Mouse (Mus musculus) MEL (cell line): ENCODE results near the gene Slc6a16. TPM values are rescaled to one million over a fixed set of nuclear protein-coding genes. Genes with fewer than 3 reads are reported as not detected.

Source experiments
- DNase-seq: peaks from one replicate; pipeline ENCODE4 v3.0.0; 2011; ENCODE audit warnings: low read depth, low spot score
- H3K27ac ChIP-seq: 2 replicates; pipeline ENCODE4 v1.5.1; 2012; ENCODE audit warnings: low read depth, mild to moderate bottlenecking, control low read depth, low read length, moderate library complexity; ENCODE audit not compliant: control insufficient read depth
- H3K27me3 ChIP-seq, 2 experiments: fragments of 150-350 bp in 1 of 2; sonication (generic) in 1 of 2; 2 replicates each; pipeline ENCODE4 v1.6.1; 2012; ENCODE audit warnings: low read length in 2 of 2, mild to moderate bottlenecking in 2 of 2, improper control_type of control experiment in 1 of 2, moderate library complexity in 1 of 2; ENCODE audit not compliant: insufficient read depth in 2 of 2, control insufficient read depth in 1 of 2
- H3K36me3 ChIP-seq, 2 experiments: 2 replicates each; pipeline ENCODE4 v1.6.1; 2012 to 2014; ENCODE audit warnings: low read length in 2 of 2, improper control_type of control experiment in 1 of 2, inconsistent platforms in 1 of 2, mild to moderate bottlenecking in 1 of 2; ENCODE audit not compliant: insufficient read depth in 2 of 2, control insufficient read depth in 1 of 2
- H3K4me1 ChIP-seq, 2 experiments: fragments of 150-350 bp in 1 of 2; sonication (generic) in 1 of 2; 2 replicates each; pipeline ENCODE4 v1.6.1; 2012; ENCODE audit warnings: low read length in 2 of 2, improper control_type of control experiment in 1 of 2, mild to moderate bottlenecking in 1 of 2; ENCODE audit not compliant: insufficient read depth in 2 of 2, control insufficient read depth in 1 of 2
- H3K4me3 ChIP-seq, 2 experiments: fragments of 150-350 bp in 1 of 2; sonication (generic) in 1 of 2; 2 replicates each; pipeline ENCODE4 v1.5.1; 2012; ENCODE audit warnings: low read depth in 2 of 2, low read length in 2 of 2, mild to moderate bottlenecking in 2 of 2, moderate library complexity in 2 of 2, control low read depth in 1 of 2, improper control_type of control experiment in 1 of 2; ENCODE audit not compliant: control insufficient read depth in 1 of 2, insufficient read depth in 1 of 2
- H3K79me2 ChIP-seq: 2 replicates; pipeline ENCODE4 v1.6.1; 2012; ENCODE audit warnings: mild to moderate bottlenecking, low read length, moderate library complexity; ENCODE audit not compliant: control insufficient read depth, poor library complexity, insufficient read depth
- H3K9ac ChIP-seq: 2 replicates; pipeline ENCODE4 v1.6.1; 2012; ENCODE audit warnings: low read depth, mild to moderate bottlenecking, control low read depth, low read length, moderate library complexity; ENCODE audit not compliant: control insufficient read depth, poor library complexity, severe bottlenecking
- H3K9me3 ChIP-seq: fragments of 150-350 bp; sonication (generic); replicated peaks from 2 replicates; pipeline ENCODE4 v1.6.1; 2012; ENCODE audit warnings: mild to moderate bottlenecking, low read length, improper control_type of control experiment, moderate library complexity; ENCODE audit not compliant: insufficient read depth
- CHD2 ChIP-seq: IDR thresholded peaks from 2 replicates; pipeline ENCODE4 v1.6.1; 2011; ENCODE audit warnings: low read length, improper control_type of control experiment
- CTCF ChIP-seq, 3 experiments: IDR thresholded peaks in 2 of 3; conservative IDR thresholded peaks in 1 of 3; 2 replicates each; pipeline ENCODE4 v1.5.1; 2011 to 2012; ENCODE audit warnings: low read length in 3 of 3, low read depth in 2 of 3, mild to moderate bottlenecking in 2 of 3, improper control_type of control experiment in 1 of 3, inconsistent platforms in 1 of 3, mixed read lengths in 1 of 3, moderate library complexity in 1 of 3; ENCODE audit not compliant: control insufficient read depth in 1 of 3, insufficient read depth in 1 of 3, poor library complexity in 1 of 3, severe bottlenecking in 1 of 3
- E2F4 ChIP-seq: IDR thresholded peaks from 2 replicates; pipeline ENCODE4 v1.6.1; 2011; ENCODE audit warnings: low read depth, low read length, improper control_type of control experiment, borderline replicate concordance
- EP300 ChIP-seq, 2 experiments: IDR thresholded peaks; 2 replicates each; pipeline ENCODE4 v1.6.1; 2011; ENCODE audit warnings: improper control_type of control experiment in 2 of 2, low read length in 2 of 2, low read depth in 1 of 2, mild to moderate bottlenecking in 1 of 2
- ETS1 ChIP-seq: IDR thresholded peaks from 2 replicates; pipeline ENCODE4 v1.6.1; 2012; ENCODE audit warnings: low read depth, mild to moderate bottlenecking, inconsistent platforms, low read length, improper control_type of control experiment, moderate library complexity
- HCFC1 ChIP-seq: IDR thresholded peaks from 2 replicates; pipeline ENCODE4 v1.6.1; 2012; ENCODE audit warnings: low read depth, mild to moderate bottlenecking, inconsistent platforms, low read length, improper control_type of control experiment, moderate library complexity
- JUND ChIP-seq: IDR thresholded peaks from 2 replicates; pipeline ENCODE4 v1.6.1; 2011; ENCODE audit warnings: low read depth, mild to moderate bottlenecking, improper control_type of control experiment, low read length
- KAT2A ChIP-seq: conservative IDR thresholded peaks from 2 replicates; pipeline ENCODE4 v1.6.1; 2012; ENCODE audit warnings: low read depth, low read length, improper control_type of control experiment, inconsistent platforms
- MAX ChIP-seq: IDR thresholded peaks from 2 replicates; pipeline ENCODE4 v1.6.1; 2011; ENCODE audit warnings: low read length, improper control_type of control experiment
- NELFE ChIP-seq: IDR thresholded peaks from 2 replicates; pipeline ENCODE4 v1.6.1; 2011; ENCODE audit warnings: low read depth, low read length, improper control_type of control experiment
- NRF1 ChIP-seq: IDR thresholded peaks from 2 replicates; pipeline ENCODE4 v1.6.1; 2014; ENCODE audit warnings: low read depth, mild to moderate bottlenecking, inconsistent platforms, low read length, improper control_type of control experiment, moderate library complexity; ENCODE audit not compliant: poor library complexity, insufficient read depth, severe bottlenecking
- POLR2A ChIP-seq, 2 experiments: IDR thresholded peaks; 2 replicates each; pipeline ENCODE4 v1.6.1; 2011 to 2012; ENCODE audit warnings: low read length in 2 of 2, mild to moderate bottlenecking in 2 of 2, control low read depth in 1 of 2, improper control_type of control experiment in 1 of 2, low read depth in 1 of 2, moderate library complexity in 1 of 2; ENCODE audit not compliant: control insufficient read depth in 1 of 2, insufficient read depth in 1 of 2, poor library complexity in 1 of 2
- POLR2AphosphoS2 ChIP-seq: IDR thresholded peaks from 2 replicates; pipeline ENCODE4 v1.6.1; 2011; ENCODE audit warnings: low read length, improper control_type of control experiment
- RCOR1 ChIP-seq: IDR thresholded peaks from 2 replicates; pipeline ENCODE4 v1.6.1; 2012; ENCODE audit warnings: low read depth, mild to moderate bottlenecking, inconsistent platforms, low read length, improper control_type of control experiment
- SIN3A ChIP-seq: IDR thresholded peaks from 2 replicates; pipeline ENCODE4 v1.6.1; 2012; ENCODE audit warnings: low read length, improper control_type of control experiment, inconsistent platforms
- TBP ChIP-seq: IDR thresholded peaks from 2 replicates; pipeline ENCODE4 v1.8.0; 2011; ENCODE audit warnings: low read depth, low read length, improper control_type of control experiment
- TCF12 ChIP-seq: IDR thresholded peaks from 2 replicates; pipeline ENCODE4 v1.6.1; 2014; ENCODE audit warnings: low read depth, mild to moderate bottlenecking, inconsistent platforms, low read length, improper control_type of control experiment, moderate library complexity
- UBTF ChIP-seq: IDR thresholded peaks from 2 replicates; pipeline ENCODE4 v1.6.1; 2012; ENCODE audit warnings: low read depth, mild to moderate bottlenecking, inconsistent platforms, low read length, improper control_type of control experiment, moderate library complexity, borderline replicate concordance; ENCODE audit not compliant: insufficient read depth
- USF1 ChIP-seq: IDR thresholded peaks from 2 replicates; pipeline ENCODE4 v1.6.1; 2014; ENCODE audit warnings: low read depth, mild to moderate bottlenecking, inconsistent platforms, low read length, improper control_type of control experiment, moderate library complexity
- USF2 ChIP-seq, 2 experiments: IDR thresholded peaks; 2 replicates each; pipeline ENCODE4 v1.6.1; 2011 to 2012; ENCODE audit warnings: improper control_type of control experiment in 2 of 2, low read length in 2 of 2, borderline replicate concordance in 1 of 2, inconsistent platforms in 1 of 2, low read depth in 1 of 2, mild to moderate bottlenecking in 1 of 2; ENCODE audit not compliant: insufficient read depth in 1 of 2
- ZC3H11A ChIP-seq: IDR thresholded peaks from 2 replicates; pipeline ENCODE4 v1.6.1; 2012; ENCODE audit warnings: low read depth, mild to moderate bottlenecking, inconsistent platforms, low read length, improper control_type of control experiment
- ZKSCAN1 ChIP-seq: IDR thresholded peaks from 2 replicates; pipeline ENCODE4 v1.6.1; 2012; ENCODE audit warnings: low read depth, mild to moderate bottlenecking, inconsistent platforms, low read length, improper control_type of control experiment, moderate library complexity
- ZMIZ1 ChIP-seq: IDR thresholded peaks from 2 replicates; pipeline ENCODE4 v1.6.1; 2012; ENCODE audit warnings: low read depth, mild to moderate bottlenecking, inconsistent platforms, low read length, improper control_type of control experiment, moderate library complexity
- ZNF384 ChIP-seq: IDR thresholded peaks from 2 replicates; pipeline ENCODE4 v1.6.1; 2012; ENCODE audit warnings: low read depth, mild to moderate bottlenecking, inconsistent platforms, low read length, improper control_type of control experiment
- polyA plus RNA-seq, 2 experiments: library from polyadenylated mRNA; stranded (reverse) in 1 of 2; unstranded in 1 of 2; fragments of >175 nt in 1 of 2; fragments of >200 nt in 1 of 2; gene quantifications; 2 replicates each; pipeline versions ENCODE4 v1.2.1 to v1.2.4; 2012; ENCODE audit warnings: low replicate concordance in 2 of 2, low read depth in 1 of 2; ENCODE audit not compliant: insufficient read length in 2 of 2, insufficient read depth in 1 of 2, missing spikeins in 1 of 2
- total RNA-seq: library from RNA; depleted of rRNA; stranded (reverse); fragments of 300-350 nt; gene quantifications from 2 replicates; pipeline ENCODE4 v1.2.3, GENCODE M21; 2012

Gene Slc6a16
- total and polyA plus RNA-seq, 3 experiments = not detected

DNA sequence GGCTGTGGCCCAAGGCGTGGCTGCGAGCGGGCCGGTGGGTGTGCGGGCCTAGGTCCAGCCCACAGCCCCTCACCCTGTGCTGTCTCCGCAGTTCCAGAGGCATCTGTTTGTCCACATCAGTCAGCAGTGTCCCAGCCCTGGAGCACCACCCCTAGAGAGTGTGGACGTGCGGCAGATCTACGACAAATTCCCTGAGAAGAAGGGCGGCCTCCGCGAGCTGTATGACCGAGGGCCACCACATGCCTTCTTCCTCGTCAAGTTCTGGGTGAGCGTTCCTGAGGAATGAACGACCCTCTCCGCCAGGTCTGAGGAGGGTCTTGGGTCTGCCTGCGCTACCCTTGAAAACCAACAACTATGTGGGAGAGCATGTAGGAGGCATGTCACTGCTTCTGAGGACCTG lies 12.3 kb upstream of the Slc6a16 start:
- TF ChIP-seq TBP (no peak), NELFE (no peak), MAX (no peak), SIN3A (no peak), EP300 (IDR thresholded peaks at IDR 0.05; ENCODE audit: low read depth in 1 of 2, low read length in 2 of 2) (no peak), UBTF (no peak), ZMIZ1 (no peak), RCOR1 (no peak), CTCF (IDR thresholded peaks at IDR 0.05 in 2 of 3, conservative IDR thresholded peaks at IDR 0.05 in 1 of 3; ENCODE audit: control insufficient read depth in 1 of 3, insufficient read depth in 1 of 3, low read depth in 2 of 3, low read length in 3 of 3, poor library complexity in 1 of 3, severe bottlenecking in 1 of 3) (no peak), POLR2AphosphoS2 (no peak), HCFC1 (no peak), ETS1 (no peak), CHD2 (no peak), TCF12 (no peak)
- H3K27me3 ChIP-seq = peaks cover 4 to 5% of the 10 kb centered on the region in 2 experiments
- no peak overlapping the region for H3K9ac ChIP-seq

DNA sequence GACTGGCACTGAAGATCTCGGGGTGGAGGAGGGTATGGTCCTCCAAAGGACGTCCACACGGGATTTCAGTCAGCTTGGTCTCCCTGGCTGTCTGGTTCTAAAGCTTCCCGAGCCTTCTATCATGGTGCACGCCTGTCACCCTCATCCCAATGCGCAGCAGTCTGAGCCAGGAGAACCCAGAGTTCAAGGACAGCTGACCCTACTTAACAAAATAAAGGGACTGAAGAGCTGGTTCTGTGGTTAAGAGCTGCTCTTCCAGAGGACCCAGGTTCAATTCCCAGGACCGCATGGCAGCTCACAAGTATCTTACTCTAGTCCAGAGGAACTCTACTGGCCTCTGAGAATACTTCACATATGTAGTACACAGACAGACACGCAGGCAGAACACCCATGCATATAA lies 11.8 kb upstream of the Slc6a16 start:
- Histone ChIP-seq H3K9me3 (no peaks in the 10 kb centered on the region), H3K79me2 (no peaks in the 10 kb centered on the region), H3K27me3 (peaks cover 4 to 5% of the 10 kb centered on the region in 2 experiments), H3K27ac (no peak overlapping the region), H3K4me1 (no peaks in the 10 kb centered on the region; a peak in 2 of 4 replicates), H3K4me3 (no peak overlapping the region), H3K36me3 (0 out of 4 replicates have a peak, but pooled peaks cover 0 to 2% of the 10 kb centered on the region in 2 experiments), H3K9ac (no peak overlapping the region)
- TF ChIP-seq ZKSCAN1 = no peak
- no peak for TF ChIP-seq NRF1
- TF ChIP-seq CTCF (IDR thresholded peaks at IDR 0.05 in 2 of 3, conservative IDR thresholded peaks at IDR 0.05 in 1 of 3; ENCODE audit: control insufficient read depth in 1 of 3, insufficient read depth in 1 of 3, low read depth in 2 of 3, low read length in 3 of 3, poor library complexity in 1 of 3, severe bottlenecking in 1 of 3) = no peak
- TF ChIP-seq USF1 = no peak
- TF ChIP-seq KAT2A = no peak
- no peak for TF ChIP-seq SIN3A
- TF ChIP-seq TBP = no peak
- no peak for TF ChIP-seq JUND
- TF ChIP-seq POLR2A (IDR thresholded peaks at IDR 0.05; ENCODE audit: control insufficient read depth in 1 of 2, insufficient read depth in 1 of 2, low read depth in 1 of 2, low read length in 2 of 2, poor library complexity in 1 of 2) = no peak
- no peak for TF ChIP-seq CHD2
- TF ChIP-seq E2F4 = no peak
- no peak for TF ChIP-seq ZNF384
- TF ChIP-seq USF2 (IDR thresholded peaks at IDR 0.05; ENCODE audit: borderline replicate concordance in 1 of 2, insufficient read depth in 1 of 2, low read depth in 1 of 2, low read length in 2 of 2) = no peak
- TF ChIP-seq TCF12 = no peak
- no peak for TF ChIP-seq ZC3H11A
- no peak for DNase-seq

More for the DNA sequence above, 12.3 kb upstream of the Slc6a16 start:
- Histone ChIP-seq H3K4me3 (no peak overlapping the region), H3K9me3 (no peaks in the 10 kb centered on the region), H3K79me2 (no peaks in the 10 kb centered on the region), H3K36me3 (0 out of 4 replicates have a peak, but pooled peaks cover 0 to 2% of the 10 kb centered on the region in 2 experiments), H3K4me1 (no peaks in the 10 kb centered on the region; a peak in 2 of 4 replicates), H3K27ac (no peak overlapping the region)
- no peak for DNase-seq
